Mouse (Mus musculus) myocyte (in vitro differentiated cells): ENCODE measurements around the gene Igsf8. TPM values are rescaled to one million over a fixed set of nuclear protein-coding genes. Genes with fewer than 3 reads are reported as not detected.

Experiments used
- H3K27me3 ChIP-seq: one replicate; pipeline ENCODE4 v1.6.1; 2011; ENCODE audit not compliant: control insufficient read depth, insufficient read depth, insufficient read length
- H3K36me3 ChIP-seq: one replicate; pipeline ENCODE4 v1.6.1; 2011; ENCODE audit not compliant: control insufficient read depth, insufficient read depth
- H3K4me2 ChIP-seq: one replicate; pipeline ENCODE4 v1.6.1; 2011; ENCODE audit warnings: low read depth, control low read depth
- H3K4me3 ChIP-seq: one replicate; pipeline ENCODE4 v1.5.1; 2011; ENCODE audit warnings: mild to moderate bottlenecking, control low read depth, moderate library complexity
- H3K79me2 ChIP-seq: one replicate; pipeline ENCODE4 v1.6.1; 2011; ENCODE audit not compliant: control insufficient read depth, insufficient read depth
- H3ac ChIP-seq: one replicate; pipeline ENCODE4 v1.6.1; 2011; ENCODE audit not compliant: control insufficient read depth, insufficient read length
- CEBPB ChIP-seq: IDR thresholded peaks from 2 replicates; pipeline ENCODE4 v1.6.1; 2011; ENCODE audit warnings: mild to moderate bottlenecking, moderate library complexity; ENCODE audit not compliant: poor library complexity, insufficient read depth, severe bottlenecking
- E2F4 ChIP-seq: IDR thresholded peaks from one replicate; pipeline ENCODE4 v1.6.1; 2011; ENCODE audit warnings: mild to moderate bottlenecking, control low read depth, moderate library complexity; ENCODE audit not compliant: insufficient read depth
- MAX ChIP-seq: IDR thresholded peaks from one replicate; pipeline ENCODE4 v1.6.1; 2011; ENCODE audit warnings: low read depth, mild to moderate bottlenecking, control low read depth
- MYOD1 ChIP-seq, 3 experiments: IDR thresholded peaks; one replicate each; pipeline ENCODE4 v1.6.1; 2011; ENCODE audit warnings: control low read depth in 2 of 3, low read depth in 2 of 3, mild to moderate bottlenecking in 2 of 3, moderate library complexity in 1 of 3; ENCODE audit not compliant: insufficient read length in 2 of 3, control insufficient read depth in 1 of 3
- MYOG ChIP-seq, 3 experiments: IDR thresholded peaks; one replicate each; pipeline ENCODE4 v1.6.1; 2011; ENCODE audit warnings: control low read depth in 2 of 3, low read depth in 2 of 3, mild to moderate bottlenecking in 2 of 3; ENCODE audit not compliant: insufficient read length in 2 of 3, control insufficient read depth in 1 of 3, insufficient read depth in 1 of 3
- POLR2A ChIP-seq: IDR thresholded peaks from one replicate; pipeline ENCODE4 v1.6.1; 2011; ENCODE audit warnings: low read depth, mild to moderate bottlenecking, control low read depth, moderate library complexity; ENCODE audit not compliant: insufficient read length
- POLR2AphosphoS2 ChIP-seq: IDR thresholded peaks from one replicate; pipeline ENCODE4 v1.6.1; 2011; ENCODE audit warnings: low read depth, control low read depth; ENCODE audit not compliant: insufficient read length
- REST ChIP-seq: IDR thresholded peaks from one replicate; pipeline ENCODE4 v1.6.1; 2011; ENCODE audit warnings: mild to moderate bottlenecking, control low read depth, moderate library complexity; ENCODE audit not compliant: insufficient read depth, insufficient read length
- SRF ChIP-seq: IDR thresholded peaks from one replicate; pipeline ENCODE4 v1.6.1; 2011; ENCODE audit warnings: low read depth; ENCODE audit not compliant: control insufficient read depth, insufficient read length
- TCF12 ChIP-seq: IDR thresholded peaks from one replicate; pipeline ENCODE4 v1.6.1; 2011; ENCODE audit warnings: mild to moderate bottlenecking, control low read depth; ENCODE audit not compliant: poor library complexity, insufficient read depth, severe bottlenecking
- TCF3 ChIP-seq: IDR thresholded peaks from one replicate; pipeline ENCODE4 v1.6.1; 2011; ENCODE audit warnings: low read depth, control low read depth; ENCODE audit not compliant: insufficient read length
- USF1 ChIP-seq: IDR thresholded peaks from one replicate; pipeline ENCODE4 v1.6.1; 2011; ENCODE audit warnings: low read depth, mild to moderate bottlenecking, control low read depth, moderate library complexity
- polyA plus RNA-seq: library from polyadenylated mRNA; unstranded; fragments of >200 nt; fragmentation: generic; extraction: Trizol; gene quantifications from one replicate; pipeline ENCODE4 v1.2.1, GENCODE M21; 2012; ENCODE audit warnings: missing spikeins

Igsf8 gene
- polyA plus RNA-seq, 1 experiment, result 79.7 TPM

GRCm38 (mm10) chr1:172323298-172323697 lies 61.9 kb downstream of the Igsf8 start:
- Histone ChIP-seq H3K79me2 (no peaks in the 10 kb centered on the region), H3ac (no peak overlapping the region), H3K27me3 (no peaks in the 10 kb centered on the region), H3K4me3 (no peak overlapping the region), H3K36me3 (no peaks in the 10 kb centered on the region), H3K4me2 (no peak overlapping the region)
- no peak for TF ChIP-seq MYOG (IDR thresholded peaks at IDR 0.05; ENCODE audit: control insufficient read depth in 1 of 3, insufficient read depth in 1 of 3, insufficient read length in 2 of 3, low read depth in 2 of 3)
- no peak for TF ChIP-seq CEBPB
- TF ChIP-seq POLR2A, result no peak
- TF ChIP-seq MYOD1 (IDR thresholded peaks at IDR 0.05; ENCODE audit: control insufficient read depth in 1 of 3, insufficient read length in 2 of 3, low read depth in 2 of 3), result no peak
- TF ChIP-seq SRF, result no peak
- TF ChIP-seq TCF3, result no peak
- no peak for TF ChIP-seq REST

GRCm38 (mm10) chr1:172323801-172324359 lies 62.4 kb downstream of the Igsf8 start:
- Histone ChIP-seq H3ac (no peak overlapping the region), H3K4me3 (no peak overlapping the region), H3K36me3 (no peaks in the 10 kb centered on the region), H3K27me3 (peaks cover 6% of the 10 kb centered on the region), H3K4me2 (no peak overlapping the region), H3K79me2 (no peaks in the 10 kb centered on the region)
- TF ChIP-seq TCF3 (no peak), POLR2AphosphoS2 (no peak), REST (no peak), SRF (no peak), TCF12 (no peak), CEBPB (no peak), E2F4 (no peak), MYOG (IDR thresholded peaks at IDR 0.05; ENCODE audit: control insufficient read depth in 1 of 3, insufficient read depth in 1 of 3, insufficient read length in 2 of 3, low read depth in 2 of 3) (no peak)

DNA sequence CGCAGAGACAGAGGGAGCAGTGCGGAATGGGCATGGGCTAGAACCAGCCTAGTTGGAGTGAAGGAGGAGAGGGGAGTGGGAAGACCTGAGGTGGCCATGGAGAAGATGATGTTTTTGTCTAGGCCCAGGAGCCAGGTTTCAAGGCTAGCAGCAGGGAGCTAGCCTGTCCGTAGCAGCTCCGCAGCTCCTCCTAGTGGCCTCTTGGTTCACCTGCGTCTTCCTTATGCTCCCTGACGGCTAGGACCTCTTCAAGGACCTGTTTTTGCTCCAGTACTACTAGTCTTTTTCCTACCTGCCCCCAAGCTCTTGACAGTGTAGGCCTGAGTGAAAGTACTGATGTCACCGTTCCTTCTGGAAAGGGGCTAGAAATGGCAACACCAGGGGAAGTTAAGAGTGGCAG lies 63.3 kb downstream of the Igsf8 start:
- TF ChIP-seq REST (no peak), POLR2AphosphoS2 (no peak), POLR2A (no peak), MYOG (IDR thresholded peaks at IDR 0.05; ENCODE audit: control insufficient read depth in 1 of 3, insufficient read depth in 1 of 3, insufficient read length in 2 of 3, low read depth in 2 of 3) (no peak), E2F4 (no peak), TCF12 (no peak), CEBPB (no peak), SRF (no peak), MAX (no peak), MYOD1 (IDR thresholded peaks at IDR 0.05; ENCODE audit: control insufficient read depth in 1 of 3, insufficient read length in 2 of 3, low read depth in 2 of 3) (no peak), USF1 (no peak), TCF3 (no peak)
- H3K4me3 ChIP-seq, result no peak overlapping the region
- no peaks in the 10 kb centered on the region for H3K79me2 ChIP-seq
- H3K36me3 ChIP-seq, result no peaks in the 10 kb centered on the region
- no peak overlapping the region for H3K4me2 ChIP-seq
- peaks cover 12% of the 10 kb centered on the region for H3K27me3 ChIP-seq
- no peak overlapping the region for H3ac ChIP-seq

- no peak for TF ChIP-seq MAX
- TF ChIP-seq SRF, result no peak
- TF ChIP-seq POLR2AphosphoS2, result no peak
- no peak for TF ChIP-seq REST
- no peak for TF ChIP-seq E2F4
- no peak for TF ChIP-seq TCF3
- Histone ChIP-seq H3ac (no peak overlapping the region), H3K4me2 (no peak overlapping the region), H3K79me2 (no peaks in the 10 kb centered on the region), H3K27me3 (peaks cover 12% of the 10 kb centered on the region), H3K36me3 (no peaks in the 10 kb centered on the region), H3K4me3 (no peak overlapping the region)
These were observed 64.5 kb downstream of the Igsf8 start for GRCm38 (mm10) chr1:172325680-172326535.

- TF ChIP-seq E2F4 (no peak), USF1 (no peak), CEBPB (no peak), SRF (no peak), POLR2A (no peak), MAX (no peak), MYOG (IDR thresholded peaks at IDR 0.05; ENCODE audit: control insufficient read depth in 1 of 3, insufficient read depth in 1 of 3, insufficient read length in 2 of 3, low read depth in 2 of 3) (no peak)
- Histone ChIP-seq H3K27me3 (peaks cover 12% of the 10 kb centered on the region), H3ac (no peak overlapping the region), H3K36me3 (no peaks in the 10 kb centered on the region), H3K79me2 (no peaks in the 10 kb centered on the region), H3K4me2 (no peak overlapping the region), H3K4me3 (no peak overlapping the region)
These were observed 65.2 kb downstream of the Igsf8 start for GRCm38 (mm10) chr1:172326684-172327083.
